Mouse (Mus musculus) midbrain, embryonic 15.5 days (tissue): ENCODE results near the gene Itgb5. TPM values are rescaled to one million over a fixed set of nuclear protein-coding genes. Genes with fewer than 3 reads are reported as not detected.

Source experiments
- ATAC-seq: fragments of 200-750 bp; cut with Nextera tagmentation; replicated peaks from 2 replicates; pipeline ENCODE4 v1.8.0; 2017; ENCODE audit warnings: moderate TSS enrichment
- H3K27ac ChIP-seq: fragments of 300-500 bp; sonication (generic); 2 replicates; pipeline ENCODE4 v1.5.1; 2015; ENCODE audit warnings: mild to moderate bottlenecking, inconsistent platforms
- H3K27me3 ChIP-seq: fragments of 300-500 bp; sonication (generic); replicated peaks from 2 replicates; pipeline ENCODE4 v1.6.1; 2015; ENCODE audit warnings: inconsistent platforms
- H3K36me3 ChIP-seq: fragments of 300-500 bp; sonication (generic); replicated peaks from 2 replicates; pipeline ENCODE4 v1.6.1; 2015; ENCODE audit warnings: inconsistent platforms
- H3K4me1 ChIP-seq: fragments of 300-500 bp; sonication (generic); 2 replicates; pipeline ENCODE4 v1.6.1; 2015; ENCODE audit warnings: inconsistent platforms
- H3K4me2 ChIP-seq: fragments of 300-500 bp; sonication (generic); 2 replicates; pipeline ENCODE4 v1.6.1; 2015; ENCODE audit warnings: inconsistent platforms, mild to moderate bottlenecking, moderate library complexity
- H3K4me3 ChIP-seq: fragments of 300-500 bp; sonication (generic); 2 replicates; pipeline ENCODE4 v1.5.1; 2015; ENCODE audit warnings: mild to moderate bottlenecking, inconsistent platforms
- H3K9ac ChIP-seq: fragments of 300-500 bp; sonication (generic); 2 replicates; pipeline ENCODE4 v1.6.1; 2015; ENCODE audit warnings: mild to moderate bottlenecking, inconsistent platforms
- H3K9me3 ChIP-seq: fragments of 300-500 bp; sonication (generic); 2 replicates; pipeline ENCODE4 v1.6.1; 2016; ENCODE audit warnings: inconsistent platforms
- WGBS: fragments of 180-500 bp; shearing (Covaris S2); methylation state at CpG from one replicate; pipeline ENCODE4 v1.1.7; 2015; ENCODE audit warnings: mixed read lengths; 5-methylcytosine and 5-hydroxymethylcytosine counted together
- polyA plus RNA-seq: library from polyadenylated mRNA; unstranded; fragments of >200 nt; fragmentation: Nextera tagmentation; extraction: Ambion mirVana; gene quantifications from 2 replicates; pipeline ENCODE4 v1.2.1, GENCODE M21; 2015

Gene Itgb5
- polyA plus RNA-seq, 1 experiment from 2014 or later: 24.1 TPM

GRCm38 (mm10) chr16:33927263-33927824 is 97.9 kb downstream of the Itgb5 start:
- Histone ChIP-seq H3K9ac (no peak overlapping the region), H3K27me3 (no peaks in the 10 kb centered on the region), H3K4me2 (no peak overlapping the region), H3K4me3 (no peak overlapping the region), H3K27ac (no peak overlapping the region), H3K9me3 (no peaks in the 10 kb centered on the region), H3K36me3 (no peaks in the 10 kb centered on the region), H3K4me1 (no peaks in the 10 kb centered on the region)
- 80% methylated on average over 6 of the region's 6 CpGs for WGBS
- no peak for ATAC-seq

- no peaks in the 10 kb centered on the region for H3K9me3 ChIP-seq
- H3K27ac ChIP-seq: no peak overlapping the region
- no peak for ATAC-seq
- no peak overlapping the region for H3K4me3 ChIP-seq
- no peaks in the 10 kb centered on the region for H3K27me3 ChIP-seq
- H3K4me2 ChIP-seq: no peak overlapping the region
- WGBS: 71% methylated on average over 9 of the region's 9 CpGs
- H3K4me1 ChIP-seq: 0 out of 2 replicates have a peak, but pooled peaks cover 1% of the 10 kb centered on the region
- H3K36me3 ChIP-seq: no peaks in the 10 kb centered on the region
- H3K9ac ChIP-seq: no peak overlapping the region
Measured at GRCm38 (mm10) chr16:33928788-33929462, 99.5 kb downstream of the Itgb5 start.

GRCm38 (mm10) chr16:33930785-33931184 is 101.3 kb downstream of the Itgb5 start:
- H3K4me2 ChIP-seq: no peak overlapping the region
- H3K27ac ChIP-seq: no peak overlapping the region
- no peak for ATAC-seq
- H3K27me3 ChIP-seq: no peaks in the 10 kb centered on the region
- 92% methylated on average over 6 of the region's 6 CpGs for WGBS
- peaks cover 9% of the 10 kb centered on the region for H3K4me1 ChIP-seq
- no peaks in the 10 kb centered on the region for H3K9me3 ChIP-seq
- H3K9ac ChIP-seq: no peak overlapping the region
- H3K36me3 ChIP-seq: no peaks in the 10 kb centered on the region
- H3K4me3 ChIP-seq: no peak overlapping the region

GRCm38 (mm10) chr16:33931682-33932081 is 102.2 kb downstream of the Itgb5 start:
- H3K27me3 ChIP-seq: 0 out of 2 replicates have a peak, but pooled peaks cover 3% of the 10 kb centered on the region
- H3K27ac ChIP-seq: no peak overlapping the region
- no peaks in the 10 kb centered on the region for H3K36me3 ChIP-seq
- no peak overlapping the region for H3K4me2 ChIP-seq
- H3K9me3 ChIP-seq: no peaks in the 10 kb centered on the region
- ATAC-seq: no peak
- WGBS: 28% methylated on average over 2 of the region's 2 CpGs
- no peak overlapping the region for H3K4me3 ChIP-seq
- H3K9ac ChIP-seq: no peak overlapping the region
- H3K4me1 ChIP-seq: peaks cover 9% of the 10 kb centered on the region

- no peak overlapping the region for H3K4me2 ChIP-seq
- H3K9ac ChIP-seq: no peak overlapping the region
- H3K4me1 ChIP-seq: peaks cover 9% of the 10 kb centered on the region
- H3K36me3 ChIP-seq: no peaks in the 10 kb centered on the region
- ATAC-seq: no peak
- WGBS: 62% methylated on average over 5 of the region's 5 CpGs
- H3K9me3 ChIP-seq: no peaks in the 10 kb centered on the region
- H3K4me3 ChIP-seq: no peak overlapping the region
- H3K27ac ChIP-seq: no peak overlapping the region
- H3K27me3 ChIP-seq: 0 out of 2 replicates have a peak, but pooled peaks cover 3% of the 10 kb centered on the region
Measured at GRCm38 (mm10) chr16:33932126-33932525, 102.7 kb downstream of the Itgb5 start.

- no peaks in the 10 kb centered on the region for H3K9me3 ChIP-seq
- H3K36me3 ChIP-seq: no peaks in the 10 kb centered on the region
- peaks cover 9% of the 10 kb centered on the region for H3K4me1 ChIP-seq
- H3K4me2 ChIP-seq: no peak overlapping the region
- no peak overlapping the region for H3K27ac ChIP-seq
- H3K27me3 ChIP-seq: 0 out of 2 replicates have a peak, but pooled peaks cover 3% of the 10 kb centered on the region
- no peak overlapping the region for H3K9ac ChIP-seq
- H3K4me3 ChIP-seq: no peak overlapping the region
- no peak for ATAC-seq
- 95% methylated on average over 11 of the region's 11 CpGs for WGBS
Measured at GRCm38 (mm10) chr16:33933411-33933810, 103.9 kb downstream of the Itgb5 start.

GRCm38 (mm10) chr16:33934701-33935406 is 105.4 kb downstream of the Itgb5 start:
- peaks cover 9% of the 10 kb centered on the region for H3K4me1 ChIP-seq
- H3K9ac ChIP-seq: no peak overlapping the region
- WGBS: 54% methylated on average over 5 of the region's 5 CpGs
- H3K36me3 ChIP-seq: no peaks in the 10 kb centered on the region
- H3K27ac ChIP-seq: peak overlapping the region; percentile 60
- ATAC-seq: 0 out of 2 replicates have a peak, but pooled peaks have one; percentile 50
- H3K9me3 ChIP-seq: no peaks in the 10 kb centered on the region
- H3K4me3 ChIP-seq: no peak overlapping the region
- no peak overlapping the region for H3K4me2 ChIP-seq
- 0 out of 2 replicates have a peak, but pooled peaks cover 3% of the 10 kb centered on the region for H3K27me3 ChIP-seq

- H3K36me3 ChIP-seq: no peaks in the 10 kb centered on the region
- H3K9me3 ChIP-seq: no peaks in the 10 kb centered on the region
- H3K27ac ChIP-seq: no peak overlapping the region
- no peak overlapping the region for H3K9ac ChIP-seq
- H3K4me2 ChIP-seq: no peak overlapping the region
- WGBS: 94% methylated on average over 6 of the region's 6 CpGs
- 0 out of 2 replicates have a peak, but pooled peaks cover 3% of the 10 kb centered on the region for H3K27me3 ChIP-seq
- ATAC-seq: no peak
- no peak overlapping the region for H3K4me3 ChIP-seq
- peaks cover 9% of the 10 kb centered on the region for H3K4me1 ChIP-seq
Measured at GRCm38 (mm10) chr16:33935407-33935785, 105.9 kb downstream of the Itgb5 start.

GRCm38 (mm10) chr16:33936885-33937284 is 107.4 kb downstream of the Itgb5 start:
- Histone ChIP-seq H3K4me3 (no peak overlapping the region), H3K9ac (no peak overlapping the region), H3K9me3 (no peaks in the 10 kb centered on the region), H3K36me3 (no peaks in the 10 kb centered on the region), H3K4me2 (no peak overlapping the region), H3K27me3 (0 out of 2 replicates have a peak, but pooled peaks cover 3% of the 10 kb centered on the region), H3K27ac (no peak overlapping the region), H3K4me1 (peaks cover 19% of the 10 kb centered on the region)
- ATAC-seq: no peak
- WGBS: 92% methylated on average over 4 of the region's 4 CpGs

GRCm38 (mm10) chr16:33937567-33937966 is 108.1 kb downstream of the Itgb5 start:
- no peak overlapping the region for H3K27ac ChIP-seq
- ATAC-seq: no peak
- H3K4me1 ChIP-seq: peaks cover 19% of the 10 kb centered on the region
- no peak overlapping the region for H3K9ac ChIP-seq
- H3K4me3 ChIP-seq: no peak overlapping the region
- H3K9me3 ChIP-seq: no peaks in the 10 kb centered on the region
- no peak overlapping the region for H3K4me2 ChIP-seq
- H3K27me3 ChIP-seq: 0 out of 2 replicates have a peak, but pooled peaks cover 3% of the 10 kb centered on the region
- no peaks in the 10 kb centered on the region for H3K36me3 ChIP-seq
- WGBS: 86% methylated on average over 8 of the region's 8 CpGs

- H3K36me3 ChIP-seq: no peaks in the 10 kb centered on the region
- ATAC-seq: no peak
- no peak overlapping the region for H3K9ac ChIP-seq
- H3K27ac ChIP-seq: no peak overlapping the region
- H3K9me3 ChIP-seq: no peaks in the 10 kb centered on the region
- no peak overlapping the region for H3K4me2 ChIP-seq
- 0 out of 2 replicates have a peak, but pooled peaks cover 3% of the 10 kb centered on the region for H3K27me3 ChIP-seq
- no peak overlapping the region for H3K4me3 ChIP-seq
- WGBS: 76% methylated on average over 12 of the region's 12 CpGs
- peaks cover 19% of the 10 kb centered on the region for H3K4me1 ChIP-seq
Measured at GRCm38 (mm10) chr16:33938311-33939132, 109.1 kb downstream of the Itgb5 start.

GRCm38 (mm10) chr16:33939133-33939531 is 109.7 kb downstream of the Itgb5 start:
- no peak overlapping the region for H3K9ac ChIP-seq
- 91% methylated on average over 2 of the region's 2 CpGs for WGBS
- H3K4me2 ChIP-seq: no peak overlapping the region
- no peaks in the 10 kb centered on the region for H3K36me3 ChIP-seq
- no peak overlapping the region for H3K4me3 ChIP-seq
- peaks cover 16% of the 10 kb centered on the region for H3K4me1 ChIP-seq
- H3K27me3 ChIP-seq: 0 out of 2 replicates have a peak, but pooled peaks cover 3% of the 10 kb centered on the region
- no peaks in the 10 kb centered on the region for H3K9me3 ChIP-seq
- no peak for ATAC-seq
- no peak overlapping the region for H3K27ac ChIP-seq
